Comparison of ENCODE assay signal across 8 mouse cellular contexts in the genomic region with DNA sequence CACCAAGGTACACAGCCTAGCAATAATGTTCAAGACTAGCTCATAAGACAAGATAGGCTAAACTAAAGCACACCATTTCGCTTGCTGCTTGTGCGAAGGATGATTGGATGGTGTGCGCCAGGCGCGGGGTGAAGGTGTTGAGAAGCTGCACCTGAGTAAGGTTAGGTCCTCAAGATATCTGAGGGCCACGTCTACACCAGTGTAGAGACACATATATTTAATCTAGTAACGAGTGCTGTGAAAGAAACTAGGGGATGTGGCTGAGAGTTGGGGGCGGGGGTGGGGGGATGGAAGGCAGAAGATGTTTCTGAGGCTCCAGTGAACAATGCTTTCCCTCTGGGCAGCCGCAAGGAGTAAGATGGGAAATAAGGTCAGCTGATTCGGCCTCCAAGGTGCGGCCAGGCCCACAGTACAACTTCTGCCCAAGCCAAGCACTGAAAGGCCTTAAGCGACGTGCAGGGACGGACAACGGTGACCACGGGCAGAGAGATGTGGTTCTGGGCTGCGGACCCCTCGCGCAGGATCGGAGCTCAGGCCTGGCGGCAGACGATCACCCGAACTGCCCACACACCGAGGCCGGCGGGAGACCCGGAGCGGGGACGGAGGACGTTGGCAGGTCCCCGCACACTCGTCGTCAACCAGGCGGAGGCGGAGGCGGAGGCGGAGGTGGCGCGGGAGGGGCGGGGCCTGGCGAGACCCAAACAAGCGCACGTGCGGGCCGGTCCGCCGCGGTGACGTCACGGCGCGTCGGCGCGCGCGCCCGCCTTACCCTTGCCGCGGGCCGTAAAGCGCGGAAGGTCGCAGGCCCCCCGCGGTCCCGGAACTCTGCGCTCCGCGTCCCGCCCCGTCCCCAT. TPM values are rescaled to one million over a fixed set of nuclear protein-coding genes. Genes with fewer than 3 reads are reported as not detected.
DNase-seq lines count a peak whose midpoint lies in the region; ATAC-seq lines count a peak whose summit lies in the region.

A gene (plus strand): TSS at position 766 of the 854 bp plus-strand sequence.

- no peaks in the 10 kb centered on the region for H3K27me3 ChIP-seq in hindbrain, embryonic 13.5 days

- peak within 1 kb of the TSS; percentile 79 for H3K9ac ChIP-seq in hindbrain, embryonic 13.5 days

- no peaks in the 10 kb centered on the region for H3K9me3 ChIP-seq in hindbrain, embryonic 13.5 days

- no peaks in the 10 kb centered on the region for H3K36me3 ChIP-seq in hindbrain, embryonic 13.5 days

- DNase-seq in NIH3T3 (ENCODE audit: low read depth): peak; percentile 89
- peak; percentile 99 for DNase-seq in cerebellum, postnatal 10 days
- peak; percentile 82 to 88 for DNase-seq in frontal cortex, postnatal 14 days (ENCODE audit: low spot score in 2 of 2)
- peak; percentile 80 to 87 for DNase-seq in layer of hippocampus, postnatal 25 days (ENCODE audit: extremely low spot score in 1 of 2, low spot score in 1 of 2)
- DNase-seq in lung, postnatal 25 days (ENCODE audit: low spot score): peak; percentile 93
- DNase-seq in retina, embryonic 14.5 days (ENCODE audit: low spot score): peak; percentile 89
- DNase-seq in thymus, postnatal 4 days: peak; percentile 96

- H3K4me3 ChIP-seq in hindbrain, embryonic 13.5 days: peak within 1 kb of the TSS; percentile 61

- peaks cover 20% of the 10 kb centered on the region for H3K4me1 ChIP-seq in hindbrain, embryonic 13.5 days (replicated peaks)

- peak within 1 kb of the TSS; percentile 82 for H3K4me2 ChIP-seq in hindbrain, embryonic 13.5 days

- H3K27ac ChIP-seq in hindbrain, embryonic 13.5 days: peak within 1 kb of the TSS; percentile 84

- peak; percentile 91 for ATAC-seq in hindbrain, embryonic 13.5 days (ENCODE audit: low FRiP score)

- 8% methylated on average over 49 of the region's 72 CpGs for WGBS in hindbrain, embryonic 13.5 days

RNA-seq across cellular contexts. Expression of the gene that starts here (rescaled TPM):
- 11.5 and 11.7 TPM in 2 replicates for polyA plus RNA-seq in hindbrain, embryonic 13.5 days (2015; fragmentation: Nextera tagmentation; extraction: Ambion mirVana)
- 10 to 100 TPM; 27.2 to 31.4 TPM for total RNA-seq in layer of hippocampus, postnatal 25 days (2021)

Comparison
In these comparisons a context has a peak if more than half of its experiments do, and no peak if none do; other contexts are left out.
1. Peak in every context shown above with its lines: DNase-seq, ATAC-seq, H3K4me3 ChIP-seq and H3K27ac ChIP-seq.